Mouse (Mus musculus): ENCODE measurements around the gene Slc4a1ap. TPM values are rescaled to one million over a fixed set of nuclear protein-coding genes. Genes with fewer than 3 reads are reported as not detected.

Gene Slc4a1ap
- total and polyA plus RNA-seq, 3 experiments: 25.7 to 41.1 (median 27.9) TPM

GRCm38 (mm10) chr5:31566026-31566425, 39.2 kb downstream of the Slc4a1ap start:
- TF ChIP-seq BHLHE40 (IDR thresholded peaks at IDR 0.05; ENCODE audit: low read depth, low read length): no peak
- no peak for TF ChIP-seq MAX (IDR thresholded peaks at IDR 0.05; ENCODE audit: low read length)
- no peak for TF ChIP-seq JUND (conservative IDR thresholded peaks at IDR 0.05; ENCODE audit: low read depth, low read length)
- TF ChIP-seq ELF1 (IDR thresholded peaks at IDR 0.05; ENCODE audit: low read depth, low read length): no peak
- no peak for TF ChIP-seq RAD21 (IDR thresholded peaks at IDR 0.05; ENCODE audit: low read depth, low read length)
- no peak for TF ChIP-seq PAX5 (IDR thresholded peaks at IDR 0.05; ENCODE audit: low read length)
- TF ChIP-seq CTCF (conservative IDR thresholded peaks at IDR 0.05 in 1 of 2, IDR thresholded peaks at IDR 0.05 in 1 of 2; ENCODE audit: low read depth in 2 of 2, low read length in 2 of 2): no peak
- no peak for TF ChIP-seq RCOR1 (conservative IDR thresholded peaks at IDR 0.05; ENCODE audit: low read depth, low read length)
- TF ChIP-seq MAZ (IDR thresholded peaks at IDR 0.05; ENCODE audit: low read depth, low read length): no peak
- no peak for TF ChIP-seq MXI1 (IDR thresholded peaks at IDR 0.05; ENCODE audit: low read depth, low read length)
- TF ChIP-seq POLR2AphosphoS2 (IDR thresholded peaks at IDR 0.05; ENCODE audit: low read depth, low read length): no peak
- TF ChIP-seq MAFK (IDR thresholded peaks at IDR 0.05; ENCODE audit: insufficient replicate concordance, low read length): no peak
- no peak for TF ChIP-seq ZNF384 (IDR thresholded peaks at IDR 0.05; ENCODE audit: low read depth, low read length)
- TF ChIP-seq HCFC1 (IDR thresholded peaks at IDR 0.05; ENCODE audit: low read depth, low read length): no peak
- Histone ChIP-seq H3K27ac (ENCODE audit: insufficient read depth, low read depth) (no peak overlapping the region), H3K9me3 (replicated peaks; ENCODE audit: low read length) (no peaks in the 10 kb centered on the region), H3K4me2 (ENCODE audit: insufficient read depth, low read depth, poor library complexity, severe bottlenecking) (no peak overlapping the region), H3K79me2 (replicated peaks; ENCODE audit: control insufficient read depth, extremely low read depth, insufficient read depth, poor library complexity, severe bottlenecking) (no peaks in the 10 kb centered on the region), H3K36me3 (replicated peaks in 1 of 2; ENCODE audit: control insufficient read depth in 1 of 2, insufficient read depth in 1 of 2, low read length in 1 of 2) (peaks cover 21 to 76% of the 10 kb centered on the region in 2 experiments), H3K4me1 (ENCODE audit: control insufficient read depth in 1 of 2, insufficient read depth in 2 of 2) (peaks cover 0 to 9% of the 10 kb centered on the region in 2 experiments; a peak in 2 of 4 replicates), H3K27me3 (replicated peaks) (no peaks in the 10 kb centered on the region), H3K4me3 (replicated peaks in 1 of 3; ENCODE audit: low read depth in 2 of 3, low read length in 2 of 3, poor library complexity in 1 of 3) (no peak overlapping the region), H3K9ac (ENCODE audit: insufficient read depth, low read depth) (no peak overlapping the region)
- in situ Hi-C loops (cut with MboI; ENCODE audit: low pct_ligation_motif_present, low pct_unique_long_range_greater_than_20kb, low sequenced_read_pairs) (loop anchor here (10.0 kb wide), 2 partner anchors 579 to 629 kb away; no protein-coding TSS in a partner anchor), dilution Hi-C loops (cut with MboI; ENCODE audit: extremely low pct_ligation_motif_present, extremely low pct_unique_long_range_greater_than_20kb, low sequenced_read_pairs) (no loop called here)
- no peak for DNase-seq (ENCODE audit: extremely low read depth)

GRCm38 (mm10) chr5:31566457-31566856, 39.7 kb downstream of the Slc4a1ap start:
- in situ Hi-C loops (cut with MboI; ENCODE audit: low pct_ligation_motif_present, low pct_unique_long_range_greater_than_20kb, low sequenced_read_pairs) (loop anchor here (10.0 kb wide), 2 partner anchors 578 to 628 kb away; no protein-coding TSS in a partner anchor), dilution Hi-C loops (cut with MboI; ENCODE audit: extremely low pct_ligation_motif_present, extremely low pct_unique_long_range_greater_than_20kb, low sequenced_read_pairs) (no loop called here)
- Histone ChIP-seq H3K27ac (ENCODE audit: insufficient read depth, low read depth) (no peak overlapping the region), H3K9ac (ENCODE audit: insufficient read depth, low read depth) (no peak overlapping the region), H3K79me2 (replicated peaks; ENCODE audit: control insufficient read depth, extremely low read depth, insufficient read depth, poor library complexity, severe bottlenecking) (no peaks in the 10 kb centered on the region), H3K36me3 (replicated peaks in 1 of 2; ENCODE audit: control insufficient read depth in 1 of 2, insufficient read depth in 1 of 2, low read length in 1 of 2) (peaks cover 20 to 79% of the 10 kb centered on the region in 2 experiments), H3K4me3 (replicated peaks in 1 of 3; ENCODE audit: low read depth in 2 of 3, low read length in 2 of 3, poor library complexity in 1 of 3) (no peak overlapping the region), H3K9me3 (replicated peaks; ENCODE audit: low read length) (no peaks in the 10 kb centered on the region), H3K4me2 (ENCODE audit: insufficient read depth, low read depth, poor library complexity, severe bottlenecking) (no peak overlapping the region), H3K4me1 (ENCODE audit: control insufficient read depth in 1 of 2, insufficient read depth in 2 of 2) (peaks cover 0 to 9% of the 10 kb centered on the region in 2 experiments; a peak in 2 of 4 replicates), H3K27me3 (replicated peaks) (no peaks in the 10 kb centered on the region)
- TF ChIP-seq CTCF (conservative IDR thresholded peaks at IDR 0.05 in 1 of 2, IDR thresholded peaks at IDR 0.05 in 1 of 2; ENCODE audit: low read depth in 2 of 2, low read length in 2 of 2) (no peak), ZMIZ1 (IDR thresholded peaks at IDR 0.05; ENCODE audit: low read depth, low read length) (no peak), EP300 (IDR thresholded peaks at IDR 0.05; ENCODE audit: low read length) (no peak), JUN (IDR thresholded peaks at IDR 0.05; ENCODE audit: insufficient read depth, low read depth, low read length) (no peak), CHD1 (IDR thresholded peaks at IDR 0.05; ENCODE audit: low read depth, low read length) (no peak), SIN3A (IDR thresholded peaks at IDR 0.05; ENCODE audit: low read length) (no peak), E2F4 (IDR thresholded peaks at IDR 0.05; ENCODE audit: insufficient replicate concordance, low read depth, low read length) (no peak), USF2 (conservative IDR thresholded peaks at IDR 0.05; ENCODE audit: low read depth, low read length) (no peak), NELFE (IDR thresholded peaks at IDR 0.05; ENCODE audit: low read depth, low read length) (no peak), PAX5 (IDR thresholded peaks at IDR 0.05; ENCODE audit: low read length) (no peak), IRF4 (IDR thresholded peaks at IDR 0.05; ENCODE audit: low read depth, low read length) (no peak), JUND (conservative IDR thresholded peaks at IDR 0.05; ENCODE audit: low read depth, low read length) (no peak), NRF1 (IDR thresholded peaks at IDR 0.05; ENCODE audit: low read depth, low read length) (no peak), MAZ (IDR thresholded peaks at IDR 0.05; ENCODE audit: low read depth, low read length) (no peak), GABPA (IDR thresholded peaks at IDR 0.05; ENCODE audit: insufficient replicate concordance, low read depth, low read length) (no peak), SMC3 (IDR thresholded peaks at IDR 0.05; ENCODE audit: low read depth, low read length) (no peak), BHLHE40 (IDR thresholded peaks at IDR 0.05; ENCODE audit: low read depth, low read length) (no peak)
- DNase-seq (ENCODE audit: extremely low read depth): no peak
